Mouse (Mus musculus): Measurements from ENCODE around the gene Prrt1.

Gene Prrt1

GRCm38 (mm10) chr17:34649106-34649864, 20.0 kb downstream of the Prrt1 start:
- no peak for DNase-seq (ENCODE audit: low read depth, low spot score)

GRCm38 (mm10) chr17:34650781-34651180, 21.4 kb downstream of the Prrt1 start:
- no peak for DNase-seq (ENCODE audit: low read depth, low spot score)

GRCm38 (mm10) chr17:34651507-34652221, 22.3 kb downstream of the Prrt1 start:
- peak; percentile 60 for DNase-seq (ENCODE audit: low read depth, low spot score)

GRCm38 (mm10) chr17:34652546-34652945, 23.2 kb downstream of the Prrt1 start:
- DNase-seq (ENCODE audit: low read depth, low spot score) = no peak

- DNase-seq (ENCODE audit: low read depth, low spot score) = no peak
These were observed 23.7 kb downstream of the Prrt1 start for GRCm38 (mm10) chr17:34652985-34653384.

- DNase-seq (ENCODE audit: low read depth, low spot score) = peak; percentile 72
These were observed 24.5 kb downstream of the Prrt1 start for GRCm38 (mm10) chr17:34653746-34654285.

- DNase-seq (ENCODE audit: low read depth, low spot score) = no peak
These were observed 25.1 kb downstream of the Prrt1 start for GRCm38 (mm10) chr17:34654392-34654791.

- DNase-seq (ENCODE audit: low read depth, low spot score) = no peak
These were observed 25.8 kb downstream of the Prrt1 start for GRCm38 (mm10) chr17:34655160-34655559.

- no peak for DNase-seq (ENCODE audit: low read depth, low spot score)
These were observed 26.3 kb downstream of the Prrt1 start for GRCm38 (mm10) chr17:34655581-34655991.

GRCm38 (mm10) chr17:34656666-34657065, 27.3 kb downstream of the Prrt1 start:
- DNase-seq (ENCODE audit: low read depth, low spot score) = no peak

- no peak for DNase-seq (ENCODE audit: low read depth, low spot score)
These were observed 27.9 kb downstream of the Prrt1 start for GRCm38 (mm10) chr17:34657271-34657670.

- no peak for DNase-seq (ENCODE audit: low read depth, low spot score)
These were observed 28.8 kb downstream of the Prrt1 start for GRCm38 (mm10) chr17:34658145-34658544.

- no peak for DNase-seq (ENCODE audit: low read depth, low spot score)
These were observed 29.3 kb downstream of the Prrt1 start for GRCm38 (mm10) chr17:34658591-34658990.

- no peak for DNase-seq (ENCODE audit: low read depth, low spot score)
These were observed 30.0 kb downstream of the Prrt1 start for GRCm38 (mm10) chr17:34659181-34659896.

- no peak for DNase-seq (ENCODE audit: low read depth, low spot score)
These were observed 30.5 kb downstream of the Prrt1 start for GRCm38 (mm10) chr17:34659897-34660214.

GRCm38 (mm10) chr17:34660259-34660820, 31.0 kb downstream of the Prrt1 start:
- no peak for DNase-seq (ENCODE audit: low read depth, low spot score)

GRCm38 (mm10) chr17:34661121-34661591, 31.8 kb downstream of the Prrt1 start:
- DNase-seq (ENCODE audit: low read depth, low spot score) = peak; percentile 61

GRCm38 (mm10) chr17:34662468-34662867, 33.1 kb downstream of the Prrt1 start:
- DNase-seq (ENCODE audit: low read depth, low spot score) = no peak

- DNase-seq (ENCODE audit: low read depth, low spot score) = no peak
These were observed 33.6 kb downstream of the Prrt1 start for GRCm38 (mm10) chr17:34662978-34663377.

- no peak for DNase-seq (ENCODE audit: low read depth, low spot score)
These were observed 34.2 kb downstream of the Prrt1 start for GRCm38 (mm10) chr17:34663558-34663957.

GRCm38 (mm10) chr17:34664472-34664871, 35.1 kb downstream of the Prrt1 start:
- DNase-seq (ENCODE audit: low read depth, low spot score) = no peak

- DNase-seq (ENCODE audit: low read depth, low spot score) = no peak
These were observed 40.9 kb downstream of the Prrt1 start, which contains the start of gene Tnxb for GRCm38 (mm10) chr17:34670235-34670634. Tnxb (plus strand) TSS chr17:34670535.

Measured in ZHBTc4 (cell line).